Mouse (Mus musculus) forebrain, embryonic 13.5 days (tissue): Measurements from ENCODE around the gene Arcn1. TPM values are rescaled to one million over a fixed set of nuclear protein-coding genes. Genes with fewer than 3 reads are reported as not detected.

Source experiments
- ATAC-seq: fragments of 200-750 bp; cut with Nextera tagmentation; 2 replicates; pipeline ENCODE4 v1.8.0; 2017
- H3K27ac ChIP-seq: fragments of 300-500 bp; sonication (generic); 2 replicates; pipeline ENCODE4 v1.5.1; 2015; ENCODE audit warnings: inconsistent platforms, mild to moderate bottlenecking, moderate library complexity
- H3K27me3 ChIP-seq: fragments of 300-500 bp; sonication (generic); 2 replicates; pipeline ENCODE4 v1.6.1; 2015; ENCODE audit warnings: mild to moderate bottlenecking, inconsistent platforms
- H3K36me3 ChIP-seq: fragments of 300-500 bp; sonication (generic); 2 replicates; pipeline ENCODE4 v1.6.1; 2015; ENCODE audit warnings: mild to moderate bottlenecking, inconsistent platforms; ENCODE audit not compliant: poor library complexity, severe bottlenecking
- H3K4me1 ChIP-seq: fragments of 300-500 bp; sonication (generic); 2 replicates; pipeline ENCODE4 v1.6.1; 2015; ENCODE audit warnings: inconsistent platforms
- H3K4me2 ChIP-seq: fragments of 300-500 bp; sonication (generic); 2 replicates; pipeline ENCODE4 v1.6.1; 2015; ENCODE audit warnings: inconsistent platforms, mild to moderate bottlenecking, moderate library complexity
- H3K4me3 ChIP-seq: fragments of 300-500 bp; sonication (generic); 2 replicates; pipeline ENCODE4 v1.5.1; 2015; ENCODE audit warnings: mild to moderate bottlenecking, inconsistent platforms
- H3K9ac ChIP-seq: fragments of 300-500 bp; sonication (generic); 2 replicates; pipeline ENCODE4 v1.6.1; 2015; ENCODE audit warnings: mild to moderate bottlenecking, inconsistent platforms
- H3K9me3 ChIP-seq: fragments of 300-500 bp; sonication (generic); replicated peaks from 2 replicates; pipeline ENCODE4 v1.6.1; 2016; ENCODE audit warnings: inconsistent platforms
- WGBS: fragments of 180-500 bp; shearing (Covaris S2); methylation state at CpG from one replicate; pipeline ENCODE4 v1.1.7; 2015; 5-methylcytosine and 5-hydroxymethylcytosine counted together
- polyA plus RNA-seq: library from polyadenylated mRNA; unstranded; fragments of >200 nt; fragmentation: Nextera tagmentation; extraction: Ambion mirVana; gene quantifications from 2 replicates; pipeline ENCODE4 v1.2.1, GENCODE M21; 2015

Gene Arcn1
- 132 and 137 TPM in 2 replicates for polyA plus RNA-seq

- Histone ChIP-seq H3K9ac (peak within 1 kb of the TSS; percentile 94), H3K36me3 (no peaks in the 10 kb centered on the region), H3K4me1 (peaks cover 20% of the 10 kb centered on the region), H3K27me3 (no peaks in the 10 kb centered on the region), H3K4me2 (peak within 1 kb of the TSS; percentile 91), H3K27ac (peak within 1 kb of the TSS; percentile 94), H3K4me3 (peak within 1 kb of the TSS; percentile 97), H3K9me3 (0 out of 2 replicates have a peak, but pooled peaks cover 3% of the 10 kb centered on the region)
- WGBS = 0% methylated on average over 72 of the region's 82 CpGs
- peak; percentile 91 for ATAC-seq
Observed at GRCm38 (mm10) chr9:44767101-44768028, at the start of gene Arcn1, which contains the start of gene Ift46. TSS of gene Arcn1 (minus strand) at chr9:44767845. TSS of gene Ift46 (plus strand) at chr9:44767908.

- H3K4me2 ChIP-seq = no peak overlapping the region
- H3K4me1 ChIP-seq = no peaks in the 10 kb centered on the region
- H3K4me3 ChIP-seq = no peak overlapping the region
- H3K36me3 ChIP-seq = peaks cover 100% of the 10 kb centered on the region
- H3K27me3 ChIP-seq = no peaks in the 10 kb centered on the region
- WGBS = 96% methylated on average over 8 of the region's 8 CpGs
- no peaks in the 10 kb centered on the region for H3K9me3 ChIP-seq
- no peak for ATAC-seq
- H3K9ac ChIP-seq = no peak overlapping the region
- no peak overlapping the region for H3K27ac ChIP-seq
Observed at GRCm38 (mm10) chr9:44814179-44814578, 46.5 kb upstream of the Arcn1 start.

- Histone ChIP-seq H3K9ac (no peak overlapping the region), H3K4me3 (no peak overlapping the region), H3K4me1 (no peaks in the 10 kb centered on the region), H3K27ac (no peak overlapping the region), H3K9me3 (no peaks in the 10 kb centered on the region), H3K4me2 (no peak overlapping the region), H3K27me3 (no peaks in the 10 kb centered on the region), H3K36me3 (peaks cover 99% of the 10 kb centered on the region)
- ATAC-seq = no peak
- WGBS = 92% methylated on average over 10 of the region's 10 CpGs
Observed at GRCm38 (mm10) chr9:44810316-44810715, 42.7 kb upstream of the Arcn1 start.

GRCm38 (mm10) chr9:44807778-44808177, 40.1 kb upstream of the Arcn1 start:
- ATAC-seq = no peak
- H3K4me1 ChIP-seq = no peaks in the 10 kb centered on the region
- no peak overlapping the region for H3K4me2 ChIP-seq
- no peaks in the 10 kb centered on the region for H3K9me3 ChIP-seq
- no peak overlapping the region for H3K27ac ChIP-seq
- H3K4me3 ChIP-seq = no peak overlapping the region
- peaks cover 82% of the 10 kb centered on the region for H3K36me3 ChIP-seq
- whole genome bisulfite sequencing = 95% methylated on average over 10 of the region's 10 CpGs
- H3K27me3 ChIP-seq = no peaks in the 10 kb centered on the region
- no peak overlapping the region for H3K9ac ChIP-seq

- no peak overlapping the region for H3K9ac ChIP-seq
- H3K9me3 ChIP-seq = no peaks in the 10 kb centered on the region
- H3K4me1 ChIP-seq = no peaks in the 10 kb centered on the region
- H3K36me3 ChIP-seq = peaks cover 76% of the 10 kb centered on the region
- no peak overlapping the region for H3K4me3 ChIP-seq
- H3K4me2 ChIP-seq = no peak overlapping the region
- ATAC-seq = no peak
- WGBS = 64% methylated on average over 5 of the region's 5 CpGs
- no peak overlapping the region for H3K27ac ChIP-seq
- H3K27me3 ChIP-seq = no peaks in the 10 kb centered on the region
Observed at GRCm38 (mm10) chr9:44807141-44807540, 39.5 kb upstream of the Arcn1 start.

- Histone ChIP-seq H3K27ac (no peak overlapping the region), H3K9me3 (no peaks in the 10 kb centered on the region), H3K9ac (no peak overlapping the region), H3K27me3 (peaks cover 7% of the 10 kb centered on the region), H3K4me3 (no peak overlapping the region), H3K4me1 (no peaks in the 10 kb centered on the region), H3K4me2 (no peak overlapping the region), H3K36me3 (peaks cover 60% of the 10 kb centered on the region)
- no peak for ATAC-seq
- 93% methylated on average over 5 of the region's 5 CpGs for WGBS
Observed at GRCm38 (mm10) chr9:44805536-44805935, 37.9 kb upstream of the Arcn1 start.

GRCm38 (mm10) chr9:44804678-44805077, 37.0 kb upstream of the Arcn1 start:
- no peak overlapping the region for H3K4me2 ChIP-seq
- H3K4me3 ChIP-seq = no peak overlapping the region
- peaks cover 6% of the 10 kb centered on the region; the same call in 1 of the 2 replicates for H3K4me1 ChIP-seq
- H3K27me3 ChIP-seq = peaks cover 14% of the 10 kb centered on the region
- H3K36me3 ChIP-seq = peaks cover 51% of the 10 kb centered on the region
- 93% methylated on average over 10 of the region's 10 CpGs for WGBS
- H3K9me3 ChIP-seq = no peaks in the 10 kb centered on the region
- ATAC-seq = no peak
- H3K27ac ChIP-seq = no peak overlapping the region
- H3K9ac ChIP-seq = no peak overlapping the region

- peaks cover 21% of the 10 kb centered on the region for H3K27me3 ChIP-seq
- no peak within 1 kb of the TSS for H3K9ac ChIP-seq
- H3K9me3 ChIP-seq = no peaks in the 10 kb centered on the region
- no peak within 1 kb of the TSS for H3K4me3 ChIP-seq
- peaks cover 17% of the 10 kb centered on the region for H3K4me1 ChIP-seq
- 82% methylated on average over 4 of the region's 4 CpGs for WGBS
- no peak within 1 kb of the TSS for H3K4me2 ChIP-seq
- no peak within 1 kb of the TSS for H3K27ac ChIP-seq
- peaks cover 34% of the 10 kb centered on the region for H3K36me3 ChIP-seq
- ATAC-seq = no peak
Observed at GRCm38 (mm10) chr9:44802808-44803450, 35.3 kb upstream of the Arcn1 start, which contains the start of gene Ttc36. TSS of gene Ttc36 (minus strand) at chr9:44803072.

- peaks cover 24% of the 10 kb centered on the region for H3K27me3 ChIP-seq
- whole genome bisulfite sequencing = 81% methylated on average over 6 of the region's 6 CpGs
- H3K4me3 ChIP-seq = no peak overlapping the region
- H3K9me3 ChIP-seq = no peaks in the 10 kb centered on the region
- no peak overlapping the region for H3K9ac ChIP-seq
- ATAC-seq = no peak
- peaks cover 21% of the 10 kb centered on the region for H3K36me3 ChIP-seq
- no peak overlapping the region for H3K27ac ChIP-seq
- H3K4me1 ChIP-seq = peaks cover 17% of the 10 kb centered on the region
- H3K4me2 ChIP-seq = no peak overlapping the region
Observed at GRCm38 (mm10) chr9:44801669-44802068, 34.0 kb upstream of the Arcn1 start.

- Histone ChIP-seq H3K36me3 (peaks cover 5% of the 10 kb centered on the region), H3K27me3 (peaks cover 24% of the 10 kb centered on the region), H3K4me1 (peaks cover 17% of the 10 kb centered on the region), H3K9me3 (no peaks in the 10 kb centered on the region), H3K27ac (no peak overlapping the region), H3K4me2 (peak overlapping the region; percentile 98), H3K4me3 (peak overlapping the region; percentile 64), H3K9ac (peak overlapping the region; percentile 76)
- 41% methylated on average over 9 of the region's 9 CpGs for WGBS
- ATAC-seq = no peak
Observed at GRCm38 (mm10) chr9:44799958-44800324, 32.3 kb upstream of the Arcn1 start.

- under 1% methylated on average over 73 of the region's 75 CpGs for WGBS
- Histone ChIP-seq H3K9me3 (no peaks in the 10 kb centered on the region), H3K4me1 (peaks cover 17% of the 10 kb centered on the region), H3K36me3 (no peaks in the 10 kb centered on the region), H3K4me2 (peak within 1 kb of the TSS; percentile 98), H3K27me3 (peaks cover 24% of the 10 kb centered on the region), H3K27ac (peak within 1 kb of the TSS; percentile 70), H3K4me3 (peak within 1 kb of the TSS; percentile 64), H3K9ac (peak within 1 kb of the TSS; percentile 76)
- peak; percentile 97 for ATAC-seq
Observed at GRCm38 (mm10) chr9:44799102-44799957, 31.7 kb upstream of the Arcn1 start, which contains the start of gene Tmem25. TSS of gene Tmem25 (minus strand) at chr9:44799307.
